ENCODE assay signal across 8 mouse cellular contexts in the genomic region with DNA sequence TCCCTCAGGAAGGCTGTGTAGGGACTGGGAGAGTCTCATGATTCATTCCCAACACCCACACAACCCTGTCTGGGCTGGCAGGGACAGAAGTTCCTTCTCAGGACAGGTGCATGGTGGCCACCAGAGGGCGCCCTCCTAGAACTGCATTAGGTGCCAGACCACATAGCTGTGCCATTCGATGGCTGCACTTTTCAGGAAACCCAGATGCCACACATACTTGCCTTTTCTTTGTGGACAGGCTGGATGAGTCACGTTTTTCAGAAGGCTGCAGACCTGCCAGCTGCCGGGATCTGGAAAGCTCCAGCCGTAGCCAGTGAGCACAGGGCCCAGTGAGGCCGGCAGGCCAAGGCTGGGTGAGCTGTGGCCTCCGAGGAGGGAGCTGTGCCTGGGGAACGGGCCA.
DNase-seq lines count a peak whose midpoint lies in the region; ATAC-seq lines count a peak whose summit lies in the region.

No protein-coding gene starts in this region.

- no peaks in the 10 kb centered on the region for H3K36me3 ChIP-seq in hindbrain, embryonic 14.5 days (replicated peaks; ENCODE audit: control insufficient read depth, insufficient read depth)

- DNase-seq in T-cell, adult 2 months (ENCODE audit: low spot score), result peak; percentile 61
- DNase-seq in cerebellum, postnatal 25 days, result peak; percentile 85 to 92
- DNase-seq in frontal cortex, postnatal 36 days (ENCODE audit: low spot score in 2 of 2), result peak; percentile 76 to 83
- peak; percentile 77 for DNase-seq in hindbrain, embryonic 14.5 days (ENCODE audit: low spot score)
- DNase-seq in layer of hippocampus, postnatal 14 days (ENCODE audit: low spot score in 2 of 2), result peak; percentile 66 to 73
- peak; percentile 82 to 85 for DNase-seq in right cerebral cortex, postnatal 10 days (ENCODE audit: low spot score in 2 of 2)
- DNase-seq in urinary bladder, postnatal 10 days (ENCODE audit: low spot score), result peak; percentile 63

- 39% methylated on average over 8 of the region's 8 CpGs for WGBS in hindbrain, embryonic 14.5 days

- peaks cover 5% of the 10 kb centered on the region; the same call in 1 of the 2 replicates for H3K4me1 ChIP-seq in hindbrain, embryonic 14.5 days (replicated peaks; ENCODE audit: control insufficient read depth, insufficient read depth, low read length)

- H3K4me3 ChIP-seq in hindbrain, embryonic 14.5 days (replicated peaks; ENCODE audit: low read length), result no peak overlapping the region

- H3K27ac ChIP-seq in hindbrain, embryonic 14.5 days, result no peak overlapping the region

- ATAC-seq in hindbrain, embryonic 14.5 days (ENCODE audit: low FRiP score), result peak; percentile 66
- ATAC-seq in megakaryocyte, adult 5-6 weeks (ENCODE audit: poor library complexity, severe bottlenecking), result peak; percentile 58

- no peak overlapping the region for H3K4me2 ChIP-seq in hindbrain, embryonic 14.5 days (replicated peaks)

- H3K9ac ChIP-seq in hindbrain, embryonic 14.5 days, result no peak overlapping the region

- no peaks in the 10 kb centered on the region for H3K27me3 ChIP-seq in hindbrain, embryonic 14.5 days (ENCODE audit: control insufficient read depth, insufficient read depth, low read length)

- no peaks in the 10 kb centered on the region for H3K9me3 ChIP-seq in hindbrain, embryonic 14.5 days (ENCODE audit: control insufficient read depth, low read length)
